Mouse (Mus musculus): Measurements from ENCODE around the gene Tgm4.
A peak's percentile ranks its signal among the peaks of the same experiment; 100 is the strongest.

Gene Tgm4

GRCm38 (mm10) chr9:123034426-123034825 is at the start of gene Tgm4:
TSS of gene Tgm4 (plus strand) at chr9:123034726.
- no peak for DNase-seq (ENCODE audit: low spot score)

DNA sequence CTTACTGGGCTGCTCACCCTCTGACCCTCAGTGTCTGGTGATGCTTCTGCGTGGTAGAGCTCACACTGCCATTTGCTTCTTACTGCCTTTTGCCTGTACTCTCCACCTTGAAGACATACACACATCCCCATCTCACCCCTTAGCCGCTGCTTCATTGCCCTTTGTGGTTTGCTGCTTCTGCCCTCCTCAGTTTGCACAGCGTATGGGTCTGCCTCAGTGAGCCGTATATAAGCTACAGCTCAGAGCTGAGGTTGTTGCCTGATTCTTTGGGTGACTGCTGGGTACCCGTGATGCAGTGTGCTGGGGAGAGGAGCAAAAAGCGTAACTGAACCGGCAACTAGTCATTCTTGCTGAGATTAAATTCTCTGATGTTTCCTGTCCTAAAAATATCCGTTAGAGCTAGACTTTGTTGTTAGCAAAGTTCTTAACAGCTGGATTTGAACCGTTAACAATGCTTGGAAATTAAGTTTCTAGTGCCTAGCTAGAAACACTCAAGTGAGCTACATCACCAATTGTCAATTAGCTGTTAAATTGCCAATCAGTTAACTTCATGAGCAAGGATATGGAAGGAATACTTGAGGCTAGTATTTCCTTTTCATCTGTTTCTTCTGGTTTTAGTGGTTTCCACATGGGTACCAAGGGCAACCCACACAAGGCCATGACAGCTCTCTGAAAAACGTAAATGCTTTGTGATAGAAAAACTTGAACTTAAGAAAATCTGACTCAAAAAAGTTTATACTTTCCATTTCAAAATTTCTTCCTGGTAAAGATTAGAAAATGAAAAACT is 35.9 kb upstream of the Tgm4 start:
- DNase-seq (ENCODE audit: low spot score) = no peak

GRCm38 (mm10) chr9:122999193-122999586 is 35.3 kb upstream of the Tgm4 start:
- DNase-seq (ENCODE audit: low spot score) = no peak

DNA sequence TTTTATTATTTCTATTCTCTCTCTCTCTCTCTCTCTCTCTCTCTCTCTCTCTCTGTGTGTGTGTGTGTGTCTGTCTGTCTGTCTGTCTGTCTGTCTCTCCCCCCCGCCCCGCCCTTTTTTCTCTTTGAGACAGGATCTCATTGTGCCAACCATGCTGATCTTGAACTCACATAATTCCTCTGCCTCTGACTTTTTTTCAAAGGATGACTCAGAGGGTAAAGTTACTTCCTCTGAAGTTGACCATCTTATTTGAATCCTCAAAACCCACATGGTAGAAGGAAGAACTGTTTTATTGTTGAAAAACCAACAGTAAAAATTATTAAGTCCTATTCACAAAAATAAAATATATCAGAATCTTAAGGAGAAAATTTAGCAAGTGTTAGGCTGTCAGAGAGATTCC is 29.8 kb upstream of the Tgm4 start:
- no peak for DNase-seq (ENCODE audit: low spot score)

- DNase-seq (ENCODE audit: low spot score) = no peak
Observed at GRCm38 (mm10) chr9:123006071-123006470, 28.5 kb upstream of the Tgm4 start.

- DNase-seq (ENCODE audit: low spot score) = peak; percentile 87
Observed at GRCm38 (mm10) chr9:123020995-123021631, 13.4 kb upstream of the Tgm4 start, which contains the start of gene Tmem42. TSS of gene Tmem42 (plus strand) at chr9:123021326.

DNA sequence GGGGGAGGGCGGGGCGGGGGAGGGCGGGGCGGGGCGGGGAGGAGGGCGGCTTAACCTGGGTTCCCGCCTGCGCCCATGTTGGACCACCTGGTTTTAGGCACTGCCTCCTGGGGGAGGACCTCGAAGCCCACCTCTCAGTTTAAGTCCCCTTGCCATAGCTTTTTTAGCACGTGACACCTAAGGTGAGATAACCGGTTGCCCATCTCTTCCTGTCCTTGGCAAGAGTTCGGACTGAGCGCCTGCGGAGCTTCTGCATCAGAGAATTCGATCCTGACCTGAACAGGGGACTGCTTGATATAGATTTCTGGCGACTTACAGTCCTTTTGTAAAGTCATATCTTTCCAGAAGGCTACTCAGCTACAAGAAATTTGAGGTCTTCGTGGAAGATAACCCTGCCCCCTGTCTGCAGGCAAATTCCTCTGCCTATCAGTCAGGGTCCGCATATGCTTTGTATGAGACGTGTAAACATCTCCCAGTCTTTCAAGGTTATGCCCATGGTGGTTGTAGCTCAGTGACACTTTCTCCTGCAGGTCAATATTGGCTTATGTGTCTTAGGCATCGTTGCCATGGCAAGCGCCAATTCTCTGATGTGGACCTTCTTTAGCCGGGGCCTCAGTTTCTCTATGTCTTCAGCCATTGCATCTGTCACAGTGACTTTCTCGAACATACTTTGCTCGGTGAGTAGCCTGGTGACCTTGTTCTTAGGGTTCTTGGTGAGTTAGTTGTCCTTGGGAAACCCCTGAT is 12.7 kb upstream of the Tgm4 start:
- DNase-seq (ENCODE audit: low spot score) = no peak

- DNase-seq (ENCODE audit: low spot score) = no peak
Observed at GRCm38 (mm10) chr9:123024201-123024600, 10.3 kb upstream of the Tgm4 start.

GRCm38 (mm10) chr9:123031496-123032246 is 2.9 kb upstream of the Tgm4 start:
- DNase-seq (ENCODE audit: low spot score) = no peak

DNA sequence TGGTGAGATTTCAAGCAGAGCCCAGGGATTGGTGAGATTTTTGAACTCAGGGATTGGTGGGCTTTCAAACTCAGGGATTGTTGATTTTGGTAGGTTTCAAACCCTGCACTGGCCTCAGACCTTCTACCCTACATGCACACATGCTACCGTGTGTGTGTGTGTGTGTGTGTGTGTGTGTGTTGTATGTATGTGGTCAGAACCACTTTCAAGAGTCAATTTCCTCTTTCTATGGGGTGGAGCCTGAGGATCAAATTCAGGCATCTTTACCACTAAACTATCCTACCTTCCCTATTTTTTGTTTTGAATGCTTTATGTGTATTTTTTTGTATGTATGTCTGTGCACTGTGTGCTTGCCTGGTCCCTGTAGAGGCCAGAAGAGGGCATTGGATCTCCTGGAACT is 13.1 kb downstream of the Tgm4 start:
- DNase-seq (ENCODE audit: low spot score) = no peak

DNA sequence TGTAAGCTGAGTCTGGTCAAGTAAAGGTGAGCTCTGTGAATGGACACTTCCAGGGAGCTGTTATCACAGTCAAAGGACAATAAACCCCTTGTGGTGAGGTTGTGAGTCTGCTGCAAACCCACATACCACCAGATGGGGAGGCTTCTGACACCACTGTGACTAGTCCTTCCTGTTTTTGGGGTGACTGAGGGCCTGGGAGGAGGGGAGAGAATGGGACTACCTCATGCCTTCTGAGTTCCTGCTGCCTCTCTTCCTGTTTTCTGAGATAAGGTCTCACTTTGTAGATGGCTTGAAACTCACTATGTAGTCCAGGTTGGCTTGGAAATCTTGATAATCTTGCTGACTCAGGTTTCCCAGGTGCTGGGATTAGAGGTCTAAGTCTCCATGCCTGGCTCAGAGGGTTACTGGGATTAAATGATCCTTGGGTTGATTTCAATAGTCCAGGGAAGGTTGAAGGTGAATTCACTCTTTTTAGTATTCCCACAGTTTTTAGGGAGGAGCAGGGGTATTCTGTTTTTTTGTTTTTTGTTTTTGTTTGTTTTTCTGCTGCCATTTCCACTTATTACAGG is 24.3 kb downstream of the Tgm4 start:
- peak; percentile 76 for DNase-seq (ENCODE audit: low spot score)

- no peak for DNase-seq (ENCODE audit: low spot score)
Observed at GRCm38 (mm10) chr9:123060172-123060571, 25.6 kb downstream of the Tgm4 start.

- no peak for DNase-seq (ENCODE audit: low spot score)
Observed at GRCm38 (mm10) chr9:123079149-123079548, 44.6 kb downstream of the Tgm4 start.

GRCm38 (mm10) chr9:123080355-123080754 is 45.8 kb downstream of the Tgm4 start:
- no peak for DNase-seq (ENCODE audit: low spot score)

DNA sequence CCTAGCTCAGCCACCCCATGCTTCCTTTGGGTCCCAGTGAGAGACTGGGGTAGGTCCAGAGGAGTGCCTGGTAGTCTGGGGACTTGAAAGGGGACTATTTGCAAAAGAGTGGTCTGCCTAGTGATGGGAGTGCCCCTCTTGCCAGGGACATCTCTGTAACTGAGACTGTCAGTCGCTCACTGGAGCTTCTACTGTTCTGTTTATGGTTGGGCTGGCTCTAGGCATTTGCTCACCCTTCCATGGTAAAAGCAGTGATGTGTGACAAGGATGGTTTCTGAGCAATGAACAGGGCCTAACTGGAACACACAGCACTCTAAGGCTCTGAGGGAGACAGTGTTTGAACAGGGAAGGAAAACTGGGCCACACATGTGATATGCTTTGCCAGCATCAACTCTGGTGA is 46.3 kb downstream of the Tgm4 start:
- no peak for DNase-seq (ENCODE audit: low spot score)

- DNase-seq (ENCODE audit: low spot score) = no peak
Observed at GRCm38 (mm10) chr9:123085373-123085772, 50.8 kb downstream of the Tgm4 start.

GRCm38 (mm10) chr9:123087558-123087957 is 53.0 kb downstream of the Tgm4 start:
- no peak for DNase-seq (ENCODE audit: low spot score)

GRCm38 (mm10) chr9:123090844-123091243 is 56.3 kb downstream of the Tgm4 start:
- no peak for DNase-seq (ENCODE audit: low spot score)

DNA sequence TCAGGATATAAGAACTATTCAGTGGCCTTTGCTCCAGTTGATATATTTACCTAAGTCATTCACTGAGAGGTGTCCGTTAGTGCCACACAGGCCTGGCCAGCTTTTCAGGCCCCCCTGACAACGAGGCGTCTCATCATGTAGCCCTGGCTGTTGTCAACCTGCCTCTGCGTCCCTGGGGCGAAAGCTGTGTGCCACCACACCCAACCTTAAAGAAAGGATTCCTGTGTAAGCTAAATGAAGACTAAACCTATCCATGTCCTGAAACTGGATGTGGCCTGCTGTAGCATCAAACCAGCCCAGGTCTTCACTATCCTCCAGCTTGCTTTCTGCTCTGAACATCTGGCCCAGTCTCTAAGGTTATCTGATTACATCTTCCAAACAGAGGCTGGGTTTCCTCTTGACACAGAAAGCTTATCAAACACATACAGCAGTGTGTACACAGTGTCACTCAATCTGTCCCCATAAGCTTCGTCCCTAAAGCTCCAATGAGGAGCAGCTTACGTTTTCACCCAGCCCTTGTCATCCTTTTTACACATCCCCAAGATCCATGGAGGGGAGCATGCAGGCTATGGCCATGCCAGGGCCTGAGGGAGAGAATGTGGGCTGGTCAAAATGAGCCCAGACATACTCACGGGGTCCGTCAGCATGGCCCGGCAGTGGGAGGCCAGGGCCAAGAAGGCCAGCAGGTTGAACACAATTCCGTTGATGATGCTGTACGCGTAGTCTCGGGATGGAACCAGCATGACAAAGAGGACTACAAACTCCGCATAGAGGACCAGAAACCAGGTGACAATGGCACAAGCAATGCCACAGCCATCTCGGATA is 65.3 kb downstream of the Tgm4 start:
- no peak for DNase-seq (ENCODE audit: low spot score)

DNA sequence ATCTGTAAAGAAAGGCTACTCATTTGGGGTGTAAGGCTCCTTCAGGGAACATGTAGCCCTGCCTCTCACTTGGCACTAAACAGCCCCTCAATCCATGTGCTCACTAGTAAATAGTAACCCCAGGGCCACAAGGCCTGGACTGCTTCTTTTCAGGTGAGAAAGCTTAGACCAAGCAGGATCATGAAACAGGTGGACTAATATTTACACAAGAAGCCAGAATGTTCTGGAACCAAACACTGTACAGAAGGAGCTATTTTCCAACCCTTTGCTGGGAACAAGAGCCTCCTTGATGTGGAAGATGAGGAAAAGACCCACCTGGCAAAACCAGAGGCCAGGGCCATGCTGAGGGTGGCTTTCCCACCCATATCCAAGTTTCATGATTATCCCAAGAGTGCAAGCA is 68.9 kb downstream of the Tgm4 start:
- no peak for DNase-seq (ENCODE audit: low spot score)

DNA sequence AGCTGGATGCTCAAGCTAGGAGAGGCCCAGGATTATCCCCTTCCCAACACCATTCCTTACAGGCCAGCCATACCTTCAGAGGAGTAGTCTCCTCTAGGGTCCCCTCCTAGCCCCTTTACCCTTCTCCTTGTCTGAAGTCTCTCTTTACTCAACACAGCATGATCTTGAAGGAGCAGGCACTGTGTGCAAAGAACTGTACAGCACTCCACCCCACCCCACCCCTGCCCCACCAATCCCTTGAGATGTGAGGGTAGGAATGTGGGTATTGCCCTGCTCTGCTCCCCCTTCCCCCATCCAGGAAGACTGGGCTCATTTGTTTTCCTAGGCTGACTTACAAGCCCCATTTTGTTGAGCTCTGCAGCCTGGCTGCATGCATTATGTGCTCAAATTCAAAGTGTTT is 69.8 kb downstream of the Tgm4 start:
- no peak for DNase-seq (ENCODE audit: low spot score)

All from T-cell, adult 2 months (primary cell).